Mouse (Mus musculus): Measurements from ENCODE around the gene Rad51b.

The Rad51b gene

GRCm38 (mm10) chr12:79330571-79330970 is 33.5 kb downstream of the Rad51b start:
- 88% methylated on average over 2 of the region's 2 CpGs for WGBS

GRCm38 (mm10) chr12:79331722-79332121 is 34.6 kb downstream of the Rad51b start:
- WGBS = 94% methylated on average over 4 of the region's 4 CpGs

GRCm38 (mm10) chr12:79338791-79339190 is 41.7 kb downstream of the Rad51b start:
- 90% methylated on average over 8 of the region's 8 CpGs for WGBS

GRCm38 (mm10) chr12:79340513-79340912 is 43.4 kb downstream of the Rad51b start:
- 85% methylated on average over 6 of the region's 6 CpGs for WGBS

GRCm38 (mm10) chr12:79341291-79341845 is 44.3 kb downstream of the Rad51b start:
- WGBS = 77% methylated on average over 6 of the region's 6 CpGs

- WGBS = 91% methylated on average over 5 of the region's 5 CpGs
Measured at GRCm38 (mm10) chr12:79346198-79346733, 49.2 kb downstream of the Rad51b start.

- 9% methylated on average over 6 of the region's 6 CpGs for WGBS
Measured at GRCm38 (mm10) chr12:79347643-79348042, 50.6 kb downstream of the Rad51b start.

- WGBS = 95% methylated on average over 7 of the region's 7 CpGs
Measured at GRCm38 (mm10) chr12:79351461-79351860, 54.4 kb downstream of the Rad51b start.

GRCm38 (mm10) chr12:79352086-79352741 is 55.1 kb downstream of the Rad51b start:
- WGBS = 83% methylated on average over 3 of the region's 3 CpGs

GRCm38 (mm10) chr12:79352742-79353114 is 55.6 kb downstream of the Rad51b start:
- WGBS = 52% methylated on average over 3 of the region's 3 CpGs

- 73% methylated on average over 5 of the region's 5 CpGs for whole genome bisulfite sequencing
Measured at GRCm38 (mm10) chr12:79353356-79353755, 56.3 kb downstream of the Rad51b start.

- 52% methylated on average over 7 of the region's 7 CpGs for WGBS
Measured at GRCm38 (mm10) chr12:79354621-79355020, 57.5 kb downstream of the Rad51b start.

- WGBS = 88% methylated on average over 4 of the region's 4 CpGs
Measured at GRCm38 (mm10) chr12:79356138-79356537, 59.1 kb downstream of the Rad51b start.

- 95% methylated on average over 5 of the region's 5 CpGs for WGBS
Measured at GRCm38 (mm10) chr12:79357631-79358030, 60.5 kb downstream of the Rad51b start.

- 9% methylated on average over 10 of the region's 10 CpGs for WGBS
Measured at GRCm38 (mm10) chr12:79358613-79359218, 61.6 kb downstream of the Rad51b start.

GRCm38 (mm10) chr12:79359404-79359803 is 62.3 kb downstream of the Rad51b start:
- 99% methylated on average over 2 of the region's 2 CpGs for WGBS

GRCm38 (mm10) chr12:79362219-79362618 is 65.1 kb downstream of the Rad51b start:
- WGBS = 88% methylated on average over 1 of the region's 1 CpGs

GRCm38 (mm10) chr12:79364284-79364683 is 67.2 kb downstream of the Rad51b start:
- WGBS = 90% methylated on average over 2 of the region's 2 CpGs

- 98% methylated on average over 3 of the region's 3 CpGs for WGBS
Measured at GRCm38 (mm10) chr12:79368818-79369217, 71.7 kb downstream of the Rad51b start.

GRCm38 (mm10) chr12:79369512-79370165 is 72.6 kb downstream of the Rad51b start:
- 86% methylated on average over 7 of the region's 7 CpGs for WGBS

GRCm38 (mm10) chr12:79372697-79373096 is 75.6 kb downstream of the Rad51b start:
- 85% methylated on average over 5 of the region's 5 CpGs for WGBS

GRCm38 (mm10) chr12:79377378-79377777 is 80.3 kb downstream of the Rad51b start:
- 89% methylated on average over 1 of the region's 1 CpGs for WGBS

Measured in cerebral cortex, adult 2 months (tissue).